Mouse (Mus musculus): Measurements from ENCODE around the gene Cacnb2. TPM values are rescaled to one million over a fixed set of nuclear protein-coding genes. Genes with fewer than 3 reads are reported as not detected.

The Cacnb2 gene
- polyA plus RNA-seq, 1 experiment from 2014 or later = 2.0 TPM

- Histone ChIP-seq H3K4me3 (no peak overlapping the region), H3K4me2 (no peak overlapping the region), H3K27me3 (no peaks in the 10 kb centered on the region), H3K9ac (no peak overlapping the region), H3K27ac (no peak overlapping the region), H3K9me3 (peaks cover 5% of the 10 kb centered on the region; the same call in 1 of the 2 replicates), H3K4me1 (no peaks in the 10 kb centered on the region), H3K36me3 (peaks cover 21% of the 10 kb centered on the region; the same call in 1 of the 2 replicates)
- WGBS = 77% methylated on average over 3 of the region's 3 CpGs
- no peak for ATAC-seq (ENCODE audit: insufficient number of reproducible peaks, insufficient read depth, low FRiP score, low TSS enrichment, low read depth)
These were observed 404.6 kb downstream of the Cacnb2 start for GRCm38 (mm10) chr2:15007531-15007930.

- ATAC-seq (ENCODE audit: insufficient number of reproducible peaks, insufficient read depth, low FRiP score, low TSS enrichment, low read depth) = no peak
- Histone ChIP-seq H3K27ac (no peak overlapping the region), H3K4me2 (no peak overlapping the region), H3K9ac (no peak overlapping the region), H3K4me3 (no peak overlapping the region), H3K4me1 (no peaks in the 10 kb centered on the region), H3K27me3 (no peaks in the 10 kb centered on the region), H3K36me3 (peaks cover 21% of the 10 kb centered on the region; the same call in 1 of the 2 replicates), H3K9me3 (peaks cover 5% of the 10 kb centered on the region; the same call in 1 of the 2 replicates)
- WGBS = 92% methylated on average over 1 of the region's 1 CpGs
These were observed 405.2 kb downstream of the Cacnb2 start for GRCm38 (mm10) chr2:15008072-15008471.

- Histone ChIP-seq H3K9me3 (no peaks in the 10 kb centered on the region), H3K4me2 (no peak overlapping the region), H3K9ac (no peak overlapping the region), H3K36me3 (peaks cover 8% of the 10 kb centered on the region), H3K27ac (no peak overlapping the region), H3K4me3 (no peak overlapping the region), H3K27me3 (no peaks in the 10 kb centered on the region), H3K4me1 (no peaks in the 10 kb centered on the region)
- ATAC-seq (ENCODE audit: insufficient number of reproducible peaks, insufficient read depth, low FRiP score, low TSS enrichment, low read depth) = no peak
- WGBS = 74% methylated on average over 3 of the region's 3 CpGs
These were observed 423.9 kb downstream of the Cacnb2 start for GRCm38 (mm10) chr2:15026817-15027216.

- 76% methylated on average over 1 of the region's 1 CpGs for WGBS
- Histone ChIP-seq H3K9me3 (no peaks in the 10 kb centered on the region), H3K9ac (no peak overlapping the region), H3K4me1 (no peaks in the 10 kb centered on the region), H3K4me2 (no peak overlapping the region), H3K4me3 (no peak overlapping the region), H3K27me3 (no peaks in the 10 kb centered on the region), H3K27ac (no peak overlapping the region), H3K36me3 (peaks cover 10% of the 10 kb centered on the region)
- no peak for ATAC-seq (ENCODE audit: insufficient number of reproducible peaks, insufficient read depth, low FRiP score, low TSS enrichment, low read depth)
These were observed 424.9 kb downstream of the Cacnb2 start for GRCm38 (mm10) chr2:15027816-15028215.

Other genes starting within 250 kb of the Cacnb2 start
- gene Slc39a12, start 214.8 kb upstream of the Cacnb2 start, polyA plus RNA-seq (2015; fragmentation: Nextera tagmentation; extraction: Ambion mirVana) = 0.10 TPM in 1 of 2 replicates, not detected in the other

All from embryonic facial prominence, embryonic 13.5 days (tissue).